Mouse (Mus musculus) midbrain, embryonic 15.5 days (tissue): ENCODE measurements around the gene Fam227b. TPM values are rescaled to one million over a fixed set of nuclear protein-coding genes. Genes with fewer than 3 reads are reported as not detected.

Experiments
- ATAC-seq: fragments of 200-750 bp; cut with Nextera tagmentation; replicated peaks from 2 replicates; pipeline ENCODE4 v1.8.0; 2017; ENCODE audit warnings: moderate TSS enrichment
- H3K27ac ChIP-seq: fragments of 300-500 bp; sonication (generic); 2 replicates; pipeline ENCODE4 v1.5.1; 2015; ENCODE audit warnings: mild to moderate bottlenecking, inconsistent platforms
- H3K27me3 ChIP-seq: fragments of 300-500 bp; sonication (generic); replicated peaks from 2 replicates; pipeline ENCODE4 v1.6.1; 2015; ENCODE audit warnings: inconsistent platforms
- H3K36me3 ChIP-seq: fragments of 300-500 bp; sonication (generic); replicated peaks from 2 replicates; pipeline ENCODE4 v1.6.1; 2015; ENCODE audit warnings: inconsistent platforms
- H3K4me1 ChIP-seq: fragments of 300-500 bp; sonication (generic); 2 replicates; pipeline ENCODE4 v1.6.1; 2015; ENCODE audit warnings: inconsistent platforms
- H3K4me2 ChIP-seq: fragments of 300-500 bp; sonication (generic); 2 replicates; pipeline ENCODE4 v1.6.1; 2015; ENCODE audit warnings: inconsistent platforms, mild to moderate bottlenecking, moderate library complexity
- H3K4me3 ChIP-seq: fragments of 300-500 bp; sonication (generic); 2 replicates; pipeline ENCODE4 v1.5.1; 2015; ENCODE audit warnings: mild to moderate bottlenecking, inconsistent platforms
- H3K9ac ChIP-seq: fragments of 300-500 bp; sonication (generic); 2 replicates; pipeline ENCODE4 v1.6.1; 2015; ENCODE audit warnings: mild to moderate bottlenecking, inconsistent platforms
- H3K9me3 ChIP-seq: fragments of 300-500 bp; sonication (generic); 2 replicates; pipeline ENCODE4 v1.6.1; 2016; ENCODE audit warnings: inconsistent platforms
- WGBS: fragments of 180-500 bp; shearing (Covaris S2); methylation state at CpG from one replicate; pipeline ENCODE4 v1.1.7; 2015; ENCODE audit warnings: mixed read lengths; 5-methylcytosine and 5-hydroxymethylcytosine counted together
- polyA plus RNA-seq: library from polyadenylated mRNA; unstranded; fragments of >200 nt; fragmentation: Nextera tagmentation; extraction: Ambion mirVana; gene quantifications from 2 replicates; pipeline ENCODE4 v1.2.1, GENCODE M21; 2015

Fam227b gene
- polyA plus RNA-seq, 1 experiment from 2014 or later, result not detected

DNA sequence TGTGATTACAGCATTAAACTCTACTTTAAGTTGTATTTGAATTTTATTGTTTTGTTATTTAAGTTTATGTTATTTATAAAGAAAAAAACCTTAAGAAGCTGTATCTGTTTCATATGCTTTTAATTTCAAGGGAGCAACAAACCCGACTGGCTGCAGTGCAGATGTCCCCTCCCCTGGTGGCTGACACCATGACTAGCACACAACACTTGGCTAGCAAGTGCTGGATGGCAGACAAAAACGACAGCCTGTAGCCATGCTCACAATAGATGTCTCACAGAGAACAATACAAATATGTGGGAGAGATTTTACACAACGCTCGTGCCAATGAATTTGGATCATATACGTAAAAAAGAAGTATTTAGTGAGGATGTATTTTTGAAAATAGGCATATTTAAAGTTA is 61.4 kb downstream of the Fam227b start:
- H3K4me2 ChIP-seq, result no peak overlapping the region
- no peak overlapping the region for H3K4me3 ChIP-seq
- H3K4me1 ChIP-seq, result no peaks in the 10 kb centered on the region
- WGBS, result 65% methylated on average over 5 of the region's 5 CpGs
- H3K9me3 ChIP-seq, result no peaks in the 10 kb centered on the region
- H3K36me3 ChIP-seq, result no peaks in the 10 kb centered on the region
- ATAC-seq, result no peak
- H3K9ac ChIP-seq, result no peak overlapping the region
- H3K27ac ChIP-seq, result no peak overlapping the region
- H3K27me3 ChIP-seq, result no peaks in the 10 kb centered on the region

DNA sequence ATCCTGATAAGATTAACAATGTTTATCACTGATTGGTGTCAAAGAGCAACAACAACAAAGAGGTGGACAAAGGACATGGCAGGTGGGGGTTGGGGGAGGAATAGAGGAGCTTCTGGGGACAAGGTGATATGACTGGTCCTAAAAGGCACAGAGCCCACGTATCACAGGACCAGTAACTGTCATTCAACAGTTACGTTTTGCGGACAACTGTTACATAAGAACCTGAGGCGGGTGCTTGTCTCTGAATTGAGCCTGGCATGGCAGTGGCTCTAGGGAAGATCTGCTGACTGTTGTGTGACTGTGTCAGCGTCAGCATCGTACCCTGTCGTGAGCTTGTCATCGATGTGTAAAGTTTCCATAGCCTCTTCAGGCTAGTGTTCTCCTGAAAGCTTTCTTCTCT is 65.6 kb downstream of the Fam227b start:
- no peaks in the 10 kb centered on the region for H3K4me1 ChIP-seq
- no peaks in the 10 kb centered on the region for H3K9me3 ChIP-seq
- no peak overlapping the region for H3K4me3 ChIP-seq
- H3K9ac ChIP-seq, result no peak overlapping the region
- WGBS, result 74% methylated on average over 8 of the region's 8 CpGs
- H3K4me2 ChIP-seq, result no peak overlapping the region
- no peak overlapping the region for H3K27ac ChIP-seq
- no peaks in the 10 kb centered on the region for H3K36me3 ChIP-seq
- H3K27me3 ChIP-seq, result no peaks in the 10 kb centered on the region
- ATAC-seq, result no peak

DNA sequence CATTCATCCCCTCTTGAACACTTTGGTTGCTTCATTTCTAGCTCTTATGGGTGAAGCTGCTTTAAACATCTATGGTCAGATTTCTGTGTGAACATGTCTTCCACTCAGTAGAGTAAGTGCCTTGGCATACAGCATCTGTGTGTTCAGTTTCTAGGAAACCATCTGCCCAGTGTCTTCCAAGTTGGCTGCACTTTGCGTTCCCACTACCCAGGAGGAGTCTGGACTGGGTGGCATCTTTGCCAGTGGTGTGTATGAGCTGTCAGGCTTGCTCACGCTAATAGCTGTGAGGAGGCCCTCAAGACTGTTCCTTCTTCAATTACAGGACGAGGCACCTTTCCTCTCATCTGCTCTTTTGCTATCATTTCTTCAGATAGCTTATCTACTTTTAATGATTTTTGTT is 67.5 kb downstream of the Fam227b start:
- Histone ChIP-seq H3K27me3 (no peaks in the 10 kb centered on the region), H3K4me1 (no peaks in the 10 kb centered on the region), H3K4me3 (no peak overlapping the region), H3K9ac (no peak overlapping the region), H3K36me3 (no peaks in the 10 kb centered on the region), H3K27ac (no peak overlapping the region), H3K9me3 (no peaks in the 10 kb centered on the region), H3K4me2 (no peak overlapping the region)
- WGBS, result 89% methylated on average over 3 of the region's 3 CpGs
- ATAC-seq, result no peak

DNA sequence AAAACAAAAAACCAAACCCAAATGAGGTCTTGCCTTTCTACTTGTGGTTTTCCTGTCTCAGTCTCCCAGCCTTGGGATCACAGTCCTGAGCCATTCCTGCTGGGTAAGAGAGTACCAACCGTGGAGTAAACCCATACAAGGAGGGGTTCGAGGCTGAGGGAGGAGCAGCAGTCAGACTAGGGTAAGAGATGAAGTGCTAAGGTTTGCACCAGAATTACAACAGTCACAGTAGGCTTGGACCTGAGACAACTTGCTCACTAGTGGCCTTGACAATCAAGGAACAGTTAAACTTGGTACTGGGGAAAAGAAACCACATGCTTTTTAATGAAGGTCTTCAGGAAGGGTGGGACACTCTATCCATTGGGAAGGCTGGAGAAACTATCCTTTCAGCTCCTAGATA is 72.7 kb downstream of the Fam227b start:
- Histone ChIP-seq H3K27me3 (no peaks in the 10 kb centered on the region), H3K9ac (no peak overlapping the region), H3K9me3 (no peaks in the 10 kb centered on the region), H3K4me3 (no peak overlapping the region), H3K4me1 (no peaks in the 10 kb centered on the region), H3K27ac (no peak overlapping the region), H3K4me2 (no peak overlapping the region), H3K36me3 (no peaks in the 10 kb centered on the region)
- 65% methylated on average over 2 of the region's 2 CpGs for WGBS
- no peak for ATAC-seq

DNA sequence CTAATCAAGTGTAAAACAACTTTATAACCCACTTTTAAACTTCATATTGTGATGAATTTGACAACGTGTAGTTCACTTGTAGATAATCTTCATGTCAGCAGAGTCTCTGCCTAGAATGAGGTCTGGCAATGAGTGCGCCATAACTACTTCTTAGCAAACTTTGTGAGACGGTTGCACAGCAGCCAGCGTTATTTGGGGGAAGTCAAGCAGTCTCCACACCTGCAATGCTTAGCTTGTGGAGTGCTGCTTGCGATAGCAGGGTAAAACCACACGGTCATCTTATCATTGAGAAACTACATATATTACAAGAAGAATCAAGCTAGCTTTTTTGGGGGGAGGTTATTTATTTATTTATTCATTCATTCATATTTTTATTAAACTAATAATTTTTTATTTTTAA is 75.3 kb downstream of the Fam227b start:
- Histone ChIP-seq H3K4me2 (no peak overlapping the region), H3K4me3 (no peak overlapping the region), H3K27ac (no peak overlapping the region), H3K4me1 (no peaks in the 10 kb centered on the region), H3K27me3 (no peaks in the 10 kb centered on the region), H3K36me3 (no peaks in the 10 kb centered on the region), H3K9ac (no peak overlapping the region), H3K9me3 (no peaks in the 10 kb centered on the region)
- no peak for ATAC-seq
- 95% methylated on average over 6 of the region's 6 CpGs for WGBS

DNA sequence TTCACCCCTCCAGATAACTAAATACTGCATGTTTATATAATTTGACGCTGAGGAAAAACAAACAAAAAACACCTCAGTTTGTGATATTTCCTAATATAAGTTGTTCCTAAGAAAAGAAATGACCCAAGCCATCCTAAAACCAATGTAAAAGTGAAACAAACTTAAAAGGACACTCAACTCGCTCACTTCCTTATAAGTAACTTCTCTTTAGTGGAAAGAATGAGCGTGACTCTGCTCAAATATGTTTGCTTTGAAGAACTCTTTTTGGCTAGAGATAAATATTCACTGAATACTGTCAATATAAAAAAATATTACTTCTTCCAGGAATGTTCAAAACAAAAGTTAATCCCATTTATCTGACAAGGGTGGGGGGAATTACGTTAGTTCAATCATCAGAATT is 78.1 kb downstream of the Fam227b start:
- Histone ChIP-seq H3K9ac (no peak overlapping the region), H3K4me2 (no peak overlapping the region), H3K36me3 (no peaks in the 10 kb centered on the region), H3K27ac (no peak overlapping the region), H3K4me3 (no peak overlapping the region), H3K4me1 (no peaks in the 10 kb centered on the region), H3K27me3 (no peaks in the 10 kb centered on the region), H3K9me3 (no peaks in the 10 kb centered on the region)
- WGBS, result 90% methylated on average over 4 of the region's 4 CpGs
- ATAC-seq, result no peak

DNA sequence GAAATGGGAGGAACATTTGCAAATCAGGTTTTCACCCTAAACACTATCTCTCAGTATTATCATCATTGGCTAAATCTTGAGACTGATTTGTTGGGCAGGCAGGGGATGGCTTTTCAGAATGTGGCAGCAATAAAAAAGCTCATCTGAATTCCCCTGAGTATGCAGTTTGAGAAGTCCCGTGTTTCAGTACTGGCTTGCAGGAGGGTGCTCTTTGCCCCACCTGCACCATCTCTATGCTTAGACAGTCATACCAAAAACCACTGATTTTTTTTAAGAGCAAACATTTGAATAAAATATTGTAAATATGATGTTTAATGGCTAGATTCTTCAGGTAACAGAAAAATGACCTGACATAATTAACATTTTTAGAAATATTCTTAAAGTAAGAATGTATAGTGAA is 82.1 kb downstream of the Fam227b start:
- H3K9me3 ChIP-seq, result no peaks in the 10 kb centered on the region
- no peak overlapping the region for H3K27ac ChIP-seq
- ATAC-seq, result no peak
- no peaks in the 10 kb centered on the region for H3K36me3 ChIP-seq
- 86% methylated on average over 1 of the region's 1 CpGs for WGBS
- H3K9ac ChIP-seq, result no peak overlapping the region
- H3K4me3 ChIP-seq, result no peak overlapping the region
- H3K4me1 ChIP-seq, result no peaks in the 10 kb centered on the region
- H3K4me2 ChIP-seq, result no peak overlapping the region
- H3K27me3 ChIP-seq, result no peaks in the 10 kb centered on the region

DNA sequence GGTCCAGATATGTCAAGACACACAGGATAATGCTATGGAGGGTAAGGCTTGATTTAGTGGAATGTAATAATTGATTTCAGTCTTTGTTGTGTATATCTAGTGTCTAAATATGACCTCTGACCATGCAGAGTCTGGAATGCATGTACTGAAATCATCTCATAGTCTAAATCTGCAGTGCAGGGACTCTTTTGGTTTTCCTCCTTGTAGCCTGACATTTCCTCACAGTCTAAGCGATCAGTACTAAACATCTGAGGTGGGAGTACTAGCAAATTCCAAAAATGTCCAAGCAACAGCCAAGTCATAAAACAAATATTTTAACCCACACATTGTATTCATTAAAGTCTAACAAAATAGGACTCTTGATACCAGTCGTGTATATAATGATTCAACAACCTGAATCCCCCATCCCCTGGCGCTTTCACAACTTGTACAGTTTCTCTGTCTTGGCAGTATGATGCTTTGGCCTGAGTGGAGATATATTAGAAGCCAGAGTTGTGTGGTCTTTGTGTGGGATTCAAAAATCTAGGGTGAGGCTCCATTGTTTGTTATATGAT is 86.4 kb downstream of the Fam227b start:
- Histone ChIP-seq H3K4me1 (no peaks in the 10 kb centered on the region), H3K36me3 (no peaks in the 10 kb centered on the region), H3K4me2 (no peak overlapping the region), H3K27me3 (no peaks in the 10 kb centered on the region), H3K9ac (no peak overlapping the region), H3K27ac (no peak overlapping the region), H3K9me3 (no peaks in the 10 kb centered on the region), H3K4me3 (no peak overlapping the region)
- WGBS, result 87% methylated on average over 3 of the region's 3 CpGs
- no peak for ATAC-seq

DNA sequence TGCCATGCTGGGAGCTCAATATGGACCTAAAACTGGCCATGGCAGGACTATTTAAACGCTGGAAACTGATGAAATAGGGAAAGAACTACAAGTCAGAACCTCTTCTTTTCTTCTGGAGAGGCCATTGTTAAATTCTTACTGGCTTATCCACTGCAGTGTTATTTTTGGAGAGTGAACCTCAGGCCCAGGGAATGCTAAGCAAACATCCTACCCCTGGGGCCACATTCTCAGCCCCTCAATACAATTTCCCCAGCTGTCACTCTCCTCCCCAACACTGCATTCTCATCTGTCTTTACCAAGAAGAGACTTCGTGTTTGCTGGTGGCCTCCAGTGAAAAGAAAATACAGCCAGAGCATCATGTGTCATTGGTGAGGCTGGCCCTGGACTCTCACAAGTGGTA is 87.0 kb downstream of the Fam227b start:
- WGBS, result 47% methylated on average over 2 of the region's 2 CpGs
- Histone ChIP-seq H3K27me3 (no peaks in the 10 kb centered on the region), H3K9me3 (no peaks in the 10 kb centered on the region)

DNA sequence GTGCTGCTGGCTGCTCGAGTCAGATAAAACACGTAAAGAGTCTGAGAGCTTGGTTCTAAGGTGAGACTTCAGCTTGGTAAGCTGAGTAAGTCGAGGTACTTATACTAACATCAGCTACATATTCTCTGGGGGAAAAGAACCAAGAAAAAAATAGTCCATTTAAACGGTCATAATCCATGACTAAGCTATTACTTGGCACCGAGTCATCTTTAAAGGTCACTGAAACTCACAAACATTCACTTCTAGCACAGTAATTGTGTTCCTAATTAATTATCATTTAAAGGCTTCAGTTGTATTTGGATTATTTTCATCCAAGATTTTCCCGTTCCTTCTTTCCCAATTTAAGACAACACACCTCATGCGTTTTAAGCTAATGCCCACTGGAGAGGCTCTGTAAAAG is 88.9 kb downstream of the Fam227b start:
- H3K4me2 ChIP-seq, result no peak overlapping the region
- H3K4me3 ChIP-seq, result no peak overlapping the region
- H3K9me3 ChIP-seq, result no peaks in the 10 kb centered on the region
- H3K27ac ChIP-seq, result no peak overlapping the region
- ATAC-seq, result no peak
- H3K4me1 ChIP-seq, result no peaks in the 10 kb centered on the region
- no peaks in the 10 kb centered on the region for H3K36me3 ChIP-seq
- 85% methylated on average over 7 of the region's 7 CpGs for WGBS
- H3K27me3 ChIP-seq, result no peaks in the 10 kb centered on the region
- no peak overlapping the region for H3K9ac ChIP-seq

More for the DNA sequence above, 87.0 kb downstream of the Fam227b start:
- Histone ChIP-seq H3K4me2 (no peak overlapping the region), H3K4me3 (no peak overlapping the region), H3K36me3 (no peaks in the 10 kb centered on the region), H3K27ac (no peak overlapping the region), H3K9ac (no peak overlapping the region), H3K4me1 (no peaks in the 10 kb centered on the region)
- ATAC-seq, result no peak

DNA sequence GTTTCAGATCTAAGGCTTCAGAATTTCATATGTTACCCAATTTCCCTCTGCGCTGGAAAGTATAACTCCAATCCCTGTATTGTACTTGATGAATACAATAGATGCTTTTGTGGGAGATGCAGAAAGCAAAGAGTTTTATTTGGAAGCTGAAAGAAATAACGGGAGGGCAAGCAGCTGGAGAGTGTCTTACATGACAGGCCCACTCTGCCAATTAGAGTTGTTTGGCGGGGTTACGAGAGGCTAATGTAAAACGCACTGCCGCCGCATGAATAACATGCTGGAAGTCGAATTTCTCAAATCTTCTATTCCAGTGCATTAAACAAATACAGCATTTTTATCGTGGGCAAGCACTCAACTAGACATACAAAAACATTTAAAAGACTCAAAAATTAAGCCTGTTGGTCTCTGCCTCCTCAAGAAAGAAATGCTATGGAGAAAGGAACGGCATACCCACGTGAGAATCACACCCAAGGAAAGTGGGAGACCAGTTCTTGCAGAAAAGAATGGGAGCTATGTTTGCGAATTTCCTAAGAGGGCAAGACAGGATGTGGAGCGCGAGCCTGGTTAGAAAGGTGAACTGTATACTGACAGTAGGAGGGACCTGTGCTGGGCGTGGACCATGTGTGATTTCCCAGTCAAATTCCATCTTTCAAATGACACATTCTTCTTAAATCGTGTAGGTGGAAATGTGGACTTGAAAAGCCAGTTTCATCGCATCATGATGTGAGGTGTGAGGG is 90.6 kb downstream of the Fam227b start:
- no peak for ATAC-seq
- no peaks in the 10 kb centered on the region for H3K9me3 ChIP-seq
- no peaks in the 10 kb centered on the region for H3K4me1 ChIP-seq
- no peak overlapping the region for H3K9ac ChIP-seq
- no peak overlapping the region for H3K4me2 ChIP-seq
- 63% methylated on average over 17 of the region's 17 CpGs for WGBS
- H3K27me3 ChIP-seq, result no peaks in the 10 kb centered on the region
- H3K27ac ChIP-seq, result no peak overlapping the region
- no peaks in the 10 kb centered on the region for H3K36me3 ChIP-seq
- H3K4me3 ChIP-seq, result no peak overlapping the region

DNA sequence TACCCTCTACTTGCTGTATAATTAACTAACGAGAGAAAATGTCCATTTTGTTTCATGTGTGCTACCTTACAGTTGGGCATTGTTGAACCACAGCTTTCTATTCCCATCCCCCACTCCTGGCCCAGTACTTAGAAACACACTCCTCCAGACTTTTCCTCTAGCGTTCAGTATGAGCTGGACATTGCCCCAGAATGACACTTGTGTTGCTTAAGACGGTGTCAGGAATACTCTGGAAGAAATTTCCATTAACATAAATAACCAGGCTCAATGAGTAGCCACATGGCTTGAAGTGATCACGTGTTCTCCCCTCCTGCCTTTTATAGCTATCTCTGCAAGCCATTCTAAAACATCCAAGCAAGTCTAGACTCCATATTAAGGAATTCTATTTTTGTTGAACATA is 91.2 kb downstream of the Fam227b start:
- 62% methylated on average over 4 of the region's 4 CpGs for WGBS
- H3K27me3 ChIP-seq, result no peaks in the 10 kb centered on the region
- H3K4me3 ChIP-seq, result no peak overlapping the region
- H3K9me3 ChIP-seq, result no peaks in the 10 kb centered on the region
- no peak overlapping the region for H3K9ac ChIP-seq
- H3K4me1 ChIP-seq, result no peaks in the 10 kb centered on the region
- no peak for ATAC-seq
- no peaks in the 10 kb centered on the region for H3K36me3 ChIP-seq
- no peak overlapping the region for H3K4me2 ChIP-seq
- no peak overlapping the region for H3K27ac ChIP-seq

DNA sequence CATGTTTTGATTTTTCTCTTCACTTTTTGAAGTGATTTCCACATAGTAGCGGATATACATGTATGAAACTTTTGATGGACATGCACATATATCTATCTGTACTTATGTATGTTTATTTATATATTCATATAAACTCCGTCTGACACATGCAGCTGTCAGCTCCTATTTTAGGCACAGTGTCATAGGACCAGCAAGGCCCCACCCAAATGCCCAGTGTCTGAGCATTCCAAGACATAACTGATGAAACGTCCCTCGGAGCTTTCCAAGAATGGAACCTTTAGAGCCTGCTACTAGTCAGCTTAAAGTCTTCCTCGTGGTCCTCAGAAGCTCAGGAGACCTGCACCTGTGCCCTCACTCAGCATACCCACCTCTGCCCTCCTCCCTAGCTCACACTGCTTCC is 98.1 kb downstream of the Fam227b start:
- no peaks in the 10 kb centered on the region for H3K27me3 ChIP-seq
- no peaks in the 10 kb centered on the region for H3K4me1 ChIP-seq
- H3K36me3 ChIP-seq, result no peaks in the 10 kb centered on the region
- 73% methylated on average over 5 of the region's 5 CpGs for WGBS
- no peak overlapping the region for H3K9ac ChIP-seq
- H3K27ac ChIP-seq, result no peak overlapping the region
- H3K4me2 ChIP-seq, result no peak overlapping the region
- ATAC-seq, result no peak
- no peaks in the 10 kb centered on the region for H3K9me3 ChIP-seq
- H3K4me3 ChIP-seq, result no peak overlapping the region
